Mouse (Mus musculus) hindbrain, embryonic 16.5 days (tissue): ENCODE data around the gene Adgrl3. TPM values are rescaled to one million over a fixed set of nuclear protein-coding genes. Genes with fewer than 3 reads are reported as not detected.

Source experiments
- ATAC-seq: fragments of 200-750 bp; cut with Nextera tagmentation; 2 replicates; pipeline ENCODE4 v1.8.0; 2017; ENCODE audit warnings: moderate TSS enrichment, moderate library complexity
- H3K27ac ChIP-seq: fragments of 300-500 bp; sonication (generic); 2 replicates; pipeline ENCODE4 v1.5.1; 2014; ENCODE audit warnings: low read depth, mild to moderate bottlenecking, control low read depth, low read length, moderate library complexity
- H3K27me3 ChIP-seq: fragments of 300-500 bp; sonication (generic); replicated peaks from 2 replicates; pipeline ENCODE4 v1.6.1; 2014; ENCODE audit warnings: low read length; ENCODE audit not compliant: control insufficient read depth, insufficient read depth
- H3K36me3 ChIP-seq: fragments of 300-500 bp; sonication (generic); 2 replicates; pipeline ENCODE4 v1.6.1; 2014; ENCODE audit warnings: mild to moderate bottlenecking, low read length, moderate library complexity, mixed read lengths; ENCODE audit not compliant: control insufficient read depth, insufficient read depth
- H3K4me1 ChIP-seq: fragments of 300-500 bp; sonication (generic); 2 replicates; pipeline ENCODE4 v1.6.1; 2014; ENCODE audit warnings: low read depth, low read length; ENCODE audit not compliant: control insufficient read depth, insufficient read depth
- H3K4me2 ChIP-seq: fragments of 300-500 bp; sonication (generic); 2 replicates; pipeline ENCODE4 v1.6.1; 2014; ENCODE audit warnings: mild to moderate bottlenecking, low read length, control low read depth, moderate library complexity
- H3K4me3 ChIP-seq: fragments of 300-500 bp; sonication (generic); 2 replicates; pipeline ENCODE4 v1.5.1; 2014; ENCODE audit warnings: mild to moderate bottlenecking, low read length, control low read depth, moderate library complexity
- H3K9ac ChIP-seq: fragments of 300-500 bp; sonication (generic); 2 replicates; pipeline ENCODE4 v1.6.1; 2014; ENCODE audit warnings: low read depth, mild to moderate bottlenecking, control low read depth, low read length, moderate library complexity
- H3K9me3 ChIP-seq: fragments of 300-500 bp; sonication (generic); 2 replicates; pipeline ENCODE4 v1.6.1; 2014; ENCODE audit warnings: mild to moderate bottlenecking, low read length, moderate library complexity; ENCODE audit not compliant: control insufficient read depth
- WGBS: fragments of 180-500 bp; shearing (Covaris S2); extraction: QIAGEN DNeasy Blood & Tissue Kit; methylation state at CpG from one replicate; pipeline ENCODE4 v1.1.7; 2014; 5-methylcytosine and 5-hydroxymethylcytosine counted together
- polyA plus RNA-seq: library from polyadenylated mRNA; unstranded; fragments of >200 nt; fragmentation: Nextera tagmentation; extraction: Ambion mirVana; gene quantifications from 2 replicates; pipeline ENCODE4 v1.2.1, GENCODE M21; 2015

The Adgrl3 gene
- polyA plus RNA-seq, 1 experiment from 2014 or later, result 67.2 TPM

GRCm38 (mm10) chr5:81364198-81364643 lies 344.3 kb downstream of the Adgrl3 start:
- Histone ChIP-seq H3K27ac (no peak overlapping the region), H3K9me3 (no peaks in the 10 kb centered on the region), H3K4me1 (no peaks in the 10 kb centered on the region; the same call in 1 of the 2 replicates), H3K27me3 (no peaks in the 10 kb centered on the region), H3K9ac (no peak overlapping the region), H3K4me2 (no peak overlapping the region), H3K4me3 (no peak overlapping the region), H3K36me3 (no peaks in the 10 kb centered on the region)
- ATAC-seq, result no peak
- WGBS, result 72% methylated on average over 8 of the region's 8 CpGs

- Histone ChIP-seq H3K4me2 (no peak overlapping the region), H3K9ac (no peak overlapping the region), H3K9me3 (no peaks in the 10 kb centered on the region), H3K4me3 (no peak overlapping the region), H3K4me1 (no peaks in the 10 kb centered on the region), H3K36me3 (no peaks in the 10 kb centered on the region), H3K27me3 (no peaks in the 10 kb centered on the region), H3K27ac (no peak overlapping the region; the same call in 1 of the 2 replicates)
- WGBS, result 43% methylated on average over 2 of the region's 2 CpGs
- ATAC-seq, result no peak
These were observed 345.3 kb downstream of the Adgrl3 start for GRCm38 (mm10) chr5:81365250-81365649.

GRCm38 (mm10) chr5:81370126-81370850 lies 350.4 kb downstream of the Adgrl3 start:
- ATAC-seq, result no peak

GRCm38 (mm10) chr5:81375992-81376391 lies 356.1 kb downstream of the Adgrl3 start:
- H3K4me2 ChIP-seq, result no peak overlapping the region
- H3K9ac ChIP-seq, result no peak overlapping the region
- no peaks in the 10 kb centered on the region for H3K36me3 ChIP-seq
- no peak overlapping the region for H3K4me3 ChIP-seq
- ATAC-seq, result no peak
- no peak overlapping the region for H3K27ac ChIP-seq
- H3K27me3 ChIP-seq, result no peaks in the 10 kb centered on the region
- WGBS, result 78% methylated on average over 7 of the region's 7 CpGs
- H3K9me3 ChIP-seq, result peaks cover 2% of the 10 kb centered on the region; the same call in 1 of the 2 replicates
- no peaks in the 10 kb centered on the region for H3K4me1 ChIP-seq

More at GRCm38 (mm10) chr5:81370126-81370850, 350.4 kb downstream of the Adgrl3 start:
- Histone ChIP-seq H3K4me1 (no peaks in the 10 kb centered on the region), H3K4me2 (no peak overlapping the region), H3K9me3 (no peaks in the 10 kb centered on the region), H3K27me3 (no peaks in the 10 kb centered on the region), H3K36me3 (no peaks in the 10 kb centered on the region), H3K4me3 (no peak overlapping the region), H3K9ac (no peak overlapping the region), H3K27ac (no peak overlapping the region)
- 82% methylated on average over 10 of the region's 10 CpGs for WGBS

GRCm38 (mm10) chr5:81405582-81406143 lies 385.7 kb downstream of the Adgrl3 start:
- H3K9ac ChIP-seq, result no peak overlapping the region
- H3K4me1 ChIP-seq, result no peaks in the 10 kb centered on the region
- H3K36me3 ChIP-seq, result no peaks in the 10 kb centered on the region
- H3K4me3 ChIP-seq, result no peak overlapping the region
- ATAC-seq, result no peak
- H3K9me3 ChIP-seq, result no peaks in the 10 kb centered on the region
- H3K27ac ChIP-seq, result no peak overlapping the region
- no peak overlapping the region for H3K4me2 ChIP-seq
- no peaks in the 10 kb centered on the region for H3K27me3 ChIP-seq
- WGBS, result 19% methylated on average over 1 of the region's 1 CpGs

GRCm38 (mm10) chr5:81417326-81417725 lies 397.4 kb downstream of the Adgrl3 start:
- no peaks in the 10 kb centered on the region for H3K9me3 ChIP-seq
- no peak overlapping the region for H3K4me3 ChIP-seq
- no peaks in the 10 kb centered on the region for H3K36me3 ChIP-seq
- no peak overlapping the region for H3K9ac ChIP-seq
- no peak overlapping the region for H3K27ac ChIP-seq
- no peak overlapping the region for H3K4me2 ChIP-seq
- 56% methylated on average over 3 of the region's 3 CpGs for WGBS
- H3K27me3 ChIP-seq, result no peaks in the 10 kb centered on the region
- peak; percentile 20 for ATAC-seq
- H3K4me1 ChIP-seq, result no peaks in the 10 kb centered on the region

GRCm38 (mm10) chr5:81427393-81427792 lies 407.5 kb downstream of the Adgrl3 start:
- H3K36me3 ChIP-seq, result peaks cover 3% of the 10 kb centered on the region; the same call in 1 of the 2 replicates
- ATAC-seq, result no peak
- no peak overlapping the region for H3K4me2 ChIP-seq
- no peak overlapping the region for H3K4me3 ChIP-seq
- 77% methylated on average over 5 of the region's 5 CpGs for WGBS
- no peaks in the 10 kb centered on the region for H3K4me1 ChIP-seq
- H3K27me3 ChIP-seq, result no peaks in the 10 kb centered on the region
- peaks cover 2% of the 10 kb centered on the region; the same call in 1 of the 2 replicates for H3K9me3 ChIP-seq
- H3K27ac ChIP-seq, result no peak overlapping the region
- H3K9ac ChIP-seq, result no peak overlapping the region

- Histone ChIP-seq H3K4me3 (no peak overlapping the region), H3K27ac (no peak overlapping the region), H3K4me2 (no peak overlapping the region), H3K36me3 (no peaks in the 10 kb centered on the region), H3K9ac (no peak overlapping the region), H3K9me3 (no peaks in the 10 kb centered on the region), H3K4me1 (no peaks in the 10 kb centered on the region), H3K27me3 (no peaks in the 10 kb centered on the region)
- 86% methylated on average over 3 of the region's 3 CpGs for WGBS
- ATAC-seq, result no peak
These were observed 416.4 kb downstream of the Adgrl3 start for GRCm38 (mm10) chr5:81436375-81436774.

GRCm38 (mm10) chr5:81442150-81442549 lies 422.2 kb downstream of the Adgrl3 start:
- Histone ChIP-seq H3K4me2 (no peak overlapping the region), H3K27me3 (no peaks in the 10 kb centered on the region), H3K27ac (no peak overlapping the region), H3K36me3 (no peaks in the 10 kb centered on the region), H3K4me1 (no peaks in the 10 kb centered on the region), H3K9me3 (no peaks in the 10 kb centered on the region), H3K4me3 (no peak overlapping the region), H3K9ac (no peak overlapping the region)
- ATAC-seq, result no peak
- WGBS, result 47% methylated on average over 5 of the region's 5 CpGs
